Mouse (Mus musculus) brain, embryonic 14.5 days (tissue): ENCODE measurements around the gene Mindy4.

Experiments
- CTCF ChIP-seq: fragments of 200-500 bp; IDR thresholded peaks from 2 replicates; pipeline ENCODE4 v1.5.1; 2012; ENCODE audit warnings: inconsistent platforms, mild to moderate bottlenecking, moderate library complexity, borderline replicate concordance; ENCODE audit not compliant: insufficient read depth, insufficient read length; ENCODE audit errors: extremely low read depth
- POLR2A ChIP-seq: fragments of 200-500 bp; IDR thresholded peaks from 2 replicates; pipeline ENCODE4 v1.6.1; 2012; ENCODE audit warnings: mild to moderate bottlenecking, inconsistent platforms, borderline replicate concordance; ENCODE audit not compliant: poor library complexity, insufficient read depth, insufficient read length, severe bottlenecking; ENCODE audit errors: extremely low read depth

DNA sequence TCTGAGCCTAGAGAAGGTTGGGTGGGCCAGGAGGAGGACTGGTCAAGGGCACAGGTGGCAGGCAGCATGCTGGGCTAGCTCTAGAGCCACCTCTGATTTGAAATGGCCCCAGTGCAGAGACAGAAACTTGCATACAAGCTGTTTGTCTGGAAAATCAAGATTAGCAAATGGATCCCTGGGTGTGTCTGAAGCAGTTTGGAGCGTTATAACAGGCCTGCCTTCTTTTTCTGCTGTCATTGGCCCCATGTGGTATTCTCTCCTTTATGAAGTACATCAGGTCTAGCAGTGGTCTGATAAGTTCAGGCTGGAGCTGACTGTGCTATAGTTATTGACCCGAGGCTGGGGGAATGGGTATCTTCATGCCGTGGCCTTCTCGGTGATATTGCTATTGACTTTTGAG is 110.7 kb downstream of the Mindy4 start:
- no peak for TF ChIP-seq POLR2A
- TF ChIP-seq CTCF, result no peak
